Mouse (Mus musculus): ENCODE measurements around the gene Piga. TPM values are rescaled to one million over a fixed set of nuclear protein-coding genes. Genes with fewer than 3 reads are reported as not detected.

The Piga gene
- 33.0 TPM for polyA plus RNA-seq (2014; fragmentation: Illumina TruSeq; extraction: RNeasy Lipid Tissue Mini Kit (QIAGEN cat#74804); ENCODE audit: low read depth, low replicate concordance)

DNA sequence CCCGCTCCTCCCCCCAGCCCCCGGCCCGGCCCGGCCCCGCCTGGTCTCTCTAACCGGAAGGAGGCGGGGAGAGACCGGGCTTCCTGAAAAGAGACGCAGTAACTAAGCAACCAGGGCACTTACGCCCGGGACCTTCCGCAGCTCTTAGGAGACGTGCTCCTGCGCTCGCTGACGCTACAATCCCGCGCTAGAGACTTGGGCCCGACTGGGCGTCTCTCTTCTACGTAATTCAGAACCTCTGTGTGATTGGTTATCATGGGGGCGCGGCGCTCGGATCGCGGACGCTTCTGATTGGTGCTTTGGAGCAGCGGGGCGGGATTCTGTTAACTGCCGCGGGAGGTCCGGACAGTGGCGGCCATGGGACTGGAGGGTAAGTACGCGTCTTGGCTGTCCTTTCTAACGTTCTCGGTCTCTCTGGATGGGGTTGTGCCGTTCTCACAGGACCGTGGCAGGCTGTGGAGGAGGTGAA lies at the start of gene Piga:
TSS of gene Piga (plus strand) at position 317 of the 469 bp plus-strand sequence.

DNA sequence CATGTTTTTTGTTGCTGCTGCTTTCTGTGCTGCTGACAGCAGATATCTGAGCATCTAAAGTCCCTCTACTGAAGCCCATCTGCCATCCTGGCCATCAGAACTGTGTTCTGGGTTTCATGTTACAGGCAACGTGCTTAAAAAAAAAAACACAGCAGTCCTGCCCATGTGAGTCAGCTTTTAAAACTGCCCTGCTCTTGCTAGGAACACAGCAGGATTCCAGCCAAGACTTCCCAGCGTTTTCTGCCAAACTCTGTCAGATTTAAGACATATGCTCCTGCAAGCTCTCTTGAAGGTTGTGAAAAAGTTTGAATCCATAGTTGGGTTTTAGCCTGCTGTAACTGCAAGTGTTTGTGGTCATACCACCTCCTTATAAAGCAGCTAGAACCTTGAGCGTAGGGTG lies 46.5 kb upstream of the Piga start, which contains the start of gene Vegfd:
TSS of gene Vegfd (plus strand) at position 298 of the 400 bp plus-strand sequence.

DNA sequence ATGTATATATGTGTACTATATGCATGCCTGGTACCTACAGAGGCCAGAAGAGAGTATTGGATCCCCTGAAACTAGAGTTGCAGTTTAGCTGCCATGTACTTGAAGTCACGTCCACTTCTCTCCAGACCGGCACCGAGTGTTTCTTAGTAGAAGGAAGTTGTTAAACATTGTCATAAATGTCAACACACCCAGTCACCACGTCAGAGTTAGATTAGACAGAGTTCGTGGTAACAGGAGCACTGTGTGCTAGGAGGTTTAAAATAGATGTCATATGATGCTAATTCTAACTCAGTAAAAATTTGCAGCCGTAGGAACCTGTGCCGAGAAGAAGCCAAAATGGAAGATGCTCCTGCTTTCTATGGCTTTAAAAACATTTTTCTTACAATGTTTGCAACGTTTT lies 17.1 kb downstream of the Piga start, which contains the start of gene Asb11:
TSS of gene Asb11 (plus strand) at position 286 of the 400 bp plus-strand sequence.

Other genes starting within 250 kb of the Piga start
- 1.7 TPM for gene Bmx, start 161.6 kb upstream of the Piga start, polyA plus RNA-seq (2014; fragmentation: Illumina TruSeq; extraction: RNeasy Lipid Tissue Mini Kit (QIAGEN cat#74804); ENCODE audit: low read depth, low replicate concordance)
- gene Pir, start 150.4 kb upstream of the Piga start, polyA plus RNA-seq (2014; fragmentation: Illumina TruSeq; extraction: RNeasy Lipid Tissue Mini Kit (QIAGEN cat#74804); ENCODE audit: low read depth, low replicate concordance): 3.8 TPM
- 9.9 TPM for gene Vegfd, start 46.4 kb upstream of the Piga start, polyA plus RNA-seq (2014; fragmentation: Illumina TruSeq; extraction: RNeasy Lipid Tissue Mini Kit (QIAGEN cat#74804); ENCODE audit: low read depth, low replicate concordance)
- 3.0 TPM for gene Asb11, start 17.2 kb downstream of the Piga start, polyA plus RNA-seq (2014; fragmentation: Illumina TruSeq; extraction: RNeasy Lipid Tissue Mini Kit (QIAGEN cat#74804); ENCODE audit: low read depth, low replicate concordance)
- gene Asb9, start 86.5 kb downstream of the Piga start, polyA plus RNA-seq (2014; fragmentation: Illumina TruSeq; extraction: RNeasy Lipid Tissue Mini Kit (QIAGEN cat#74804); ENCODE audit: low read depth, low replicate concordance): 10.8 TPM